Comparison of ENCODE assay signal across 9 mouse cellular contexts in genomic region chr1:90026945-90027344, GRCm38 (mm10). TPM values are rescaled to one million over a fixed set of nuclear protein-coding genes. Genes with fewer than 3 reads are reported as not detected.
A peak's percentile ranks its signal among the peaks of the same experiment; 100 is the strongest.
DNase-seq lines count a peak whose midpoint lies in the region; ATAC-seq and TF ChIP-seq lines count a peak whose summit lies in the region.
"Had no signal": no experiment of that assay in that cellular context is flagged by ENCODE, and none has a peak within 500 bp of the region (broad histone marks: within the 10 kb centered on the region; RNA-seq: fewer than 3 reads in every experiment).

No protein-coding gene starts in this region.

- DNase-seq in forebrain, embryonic 11.5 days (ENCODE audit: low spot score): peak; percentile 61
- no peak for DNase-seq in forebrain, embryonic 10.5 days (ENCODE audit: extremely low spot score, low spot score)
- no peak for DNase-seq in liver, adult 2 months (ENCODE audit: extremely low read depth, low read depth, low spot score)
- DNase-seq in adrenal gland, postnatal 10 days: peak; percentile 64
- peak; percentile 71 for DNase-seq in kidney, postnatal 4 days
- no peak for DNase-seq in layer of hippocampus, adult 11-12 months (ENCODE audit: low spot score)
- no peak for DNase-seq in ovary, postnatal 10 days (ENCODE audit: low spot score)

- no peak overlapping the region for H3K4me2 ChIP-seq in forebrain, embryonic 11.5 days (ENCODE audit: low read depth, low read length, severe bottlenecking)
- no peak overlapping the region for H3K4me2 ChIP-seq in liver, embryonic 12.5 days

- H3K27ac ChIP-seq in forebrain, embryonic 11.5 days (ENCODE audit: low read depth, low read length): no peak overlapping the region
- H3K27ac ChIP-seq in forebrain, embryonic 10.5 days: no peak overlapping the region
- H3K27ac ChIP-seq in liver, adult 2 months (replicated peaks; ENCODE audit: insufficient read depth, low read depth, low read length): no peak overlapping the region
- H3K27ac ChIP-seq in liver, embryonic 12.5 days: no peak overlapping the region

- WGBS in forebrain, embryonic 11.5 days: 19% methylated on average over 3 of the region's 3 CpGs
- WGBS in forebrain, embryonic 10.5 days: 22% methylated on average over 3 of the region's 3 CpGs
- 21% methylated on average over 3 of the region's 3 CpGs for WGBS in liver, adult 2 months
- WGBS in liver, embryonic 12.5 days (ENCODE audit: insufficient replicate concordance): 14% methylated on average over 3 of the region's 3 CpGs

- no peaks in the 10 kb centered on the region for H3K4me1 ChIP-seq in forebrain, embryonic 11.5 days (replicated peaks; ENCODE audit: control insufficient read depth, insufficient read depth, low read length)
- 0 out of 2 replicates have a peak, but pooled peaks cover 3% of the 10 kb centered on the region for H3K4me1 ChIP-seq in forebrain, embryonic 10.5 days
- H3K4me1 ChIP-seq in liver, adult 2 months (ENCODE audit: control insufficient read depth, insufficient read depth, low read length): peaks cover 5% of the 10 kb centered on the region
- H3K4me1 ChIP-seq in liver, embryonic 12.5 days: no peaks in the 10 kb centered on the region

- no peak for TF ChIP-seq POLR2A in liver, adult 2 months (IDR thresholded peaks at IDR 0.05; ENCODE audit: extremely low read depth, insufficient read depth, low read length)

- ATAC-seq in forebrain, embryonic 11.5 days (replicated peaks; ENCODE audit: low FRiP score): no peak
- no peak for ATAC-seq in liver, embryonic 12.5 days

- peak; percentile 63 for TF ChIP-seq CTCF in liver, adult 2 months (IDR thresholded peaks at IDR 0.05; ENCODE audit: low read depth, low read length)

- H3K36me3 ChIP-seq in forebrain, embryonic 11.5 days (ENCODE audit: control insufficient read depth, insufficient read depth, low read length): no peaks in the 10 kb centered on the region
- no peaks in the 10 kb centered on the region for H3K36me3 ChIP-seq in forebrain, embryonic 10.5 days (replicated peaks)
- no peaks in the 10 kb centered on the region for H3K36me3 ChIP-seq in liver, adult 2 months (ENCODE audit: control insufficient read depth, insufficient read depth, low read length)
- no peaks in the 10 kb centered on the region for H3K36me3 ChIP-seq in liver, embryonic 12.5 days
- H3K36me3 ChIP-seq: G1E had no signal

- H3K4me3 ChIP-seq in forebrain, embryonic 11.5 days (ENCODE audit: low read depth, low read length): no peak overlapping the region
- no peak overlapping the region for H3K4me3 ChIP-seq in forebrain, embryonic 10.5 days
- H3K4me3 ChIP-seq in liver, adult 2 months (ENCODE audit: insufficient read depth, low read depth, low read length): no peak overlapping the region
- H3K4me3 ChIP-seq in liver, embryonic 12.5 days: no peak overlapping the region

- H3K9ac ChIP-seq in forebrain, embryonic 11.5 days (ENCODE audit: low read length): no peak overlapping the region
- H3K9ac ChIP-seq in liver, adult 2 months (ENCODE audit: low read depth, low read length): no peak overlapping the region
- H3K9ac ChIP-seq in liver, embryonic 12.5 days: no peak overlapping the region

- no peaks in the 10 kb centered on the region for H3K9me3 ChIP-seq in forebrain, embryonic 11.5 days (ENCODE audit: control insufficient read depth, low read length)
- no peaks in the 10 kb centered on the region for H3K9me3 ChIP-seq in forebrain, embryonic 10.5 days
- no peaks in the 10 kb centered on the region for H3K9me3 ChIP-seq in liver, embryonic 12.5 days (replicated peaks)

- H3K27me3 ChIP-seq in forebrain, embryonic 11.5 days (ENCODE audit: control insufficient read depth, insufficient read depth, low read length): no peaks in the 10 kb centered on the region
- peaks cover 7% of the 10 kb centered on the region for H3K27me3 ChIP-seq in forebrain, embryonic 10.5 days (ENCODE audit: poor library complexity, severe bottlenecking)
- H3K27me3 ChIP-seq in liver, adult 2 months (ENCODE audit: control insufficient read depth, insufficient read depth, low read length): no peaks in the 10 kb centered on the region
- no peaks in the 10 kb centered on the region; the same call in 1 of the 2 replicates for H3K27me3 ChIP-seq in liver, embryonic 12.5 days (replicated peaks)

- no peaks in the 10 kb centered on the region for H3K79me2 ChIP-seq in liver, adult 2 months (ENCODE audit: control insufficient read depth, insufficient read depth, low read length)

RNA-seq across cellular contexts. Expression of gene Asb18, which starts 12.5 kb away (rescaled TPM):
- not detected in 2 replicates for polyA plus RNA-seq in forebrain, embryonic 11.5 days (2014; fragmentation: Nextera tagmentation; extraction: Ambion mirVana)
- polyA plus RNA-seq in forebrain, embryonic 10.5 days (2016; fragmentation: Nextera tagmentation; extraction: Ambion mirVana): not detected in 2 replicates
- total RNA-seq in liver, adult 2 months (2014; rRNA removed): not detected in 2 replicates
- polyA plus RNA-seq in liver, adult 2 months (2012; rRNA removed): not detected in 2 replicates
- not detected in 2 replicates for polyA plus RNA-seq in liver, embryonic 12.5 days (2016; fragmentation: Nextera tagmentation; extraction: Ambion mirVana)
- total RNA-seq in adrenal gland, postnatal 10 days (2021): 1 to 10 TPM in 1 of 2 experiments, not detected in 1; 1.5 TPM
- polyA plus RNA-seq: G1E had no signal

Comparison
In these comparisons a context has a peak if more than half of its experiments do, and no peak if none do; other contexts are left out.
1. DNase-seq: peak in forebrain, embryonic 11.5 days (single experiment), adrenal gland, postnatal 10 days (single experiment) and kidney, postnatal 4 days (2 of 2); none in forebrain, embryonic 10.5 days (single experiment), liver, adult 2 months (single experiment), layer of hippocampus, adult 11-12 months (single experiment) and ovary, postnatal 10 days (single experiment).